Mouse (Mus musculus) midbrain, embryonic 11.5 days (tissue): ENCODE measurements around the gene Fbxl7. TPM values are rescaled to one million over a fixed set of nuclear protein-coding genes. Genes with fewer than 3 reads are reported as not detected.

Experiments used
- ATAC-seq: fragments of 200-750 bp; cut with Nextera tagmentation; 2 replicates; pipeline ENCODE4 v1.8.0; 2017; ENCODE audit warnings: moderate TSS enrichment, moderate library complexity; ENCODE audit not compliant: low FRiP score
- DNase-seq: peaks from one replicate; pipeline ENCODE4 v3.0.0; 2015; ENCODE audit warnings: low spot score; ENCODE audit errors: missing footprints
- H3K27ac ChIP-seq: fragments of 300-500 bp; sonication (generic); 2 replicates; pipeline ENCODE4 v1.5.1; 2014; ENCODE audit warnings: low read depth, low read length
- H3K27me3 ChIP-seq: fragments of 300-500 bp; sonication (generic); 2 replicates; pipeline ENCODE4 v1.6.1; 2014; ENCODE audit warnings: mild to moderate bottlenecking, low read length, moderate library complexity, mixed read lengths; ENCODE audit not compliant: control insufficient read depth, insufficient read depth
- H3K36me3 ChIP-seq: fragments of 300-500 bp; sonication (generic); 2 replicates; pipeline ENCODE4 v1.6.1; 2014; ENCODE audit warnings: mild to moderate bottlenecking, low read length, moderate library complexity, mixed read lengths; ENCODE audit not compliant: control insufficient read depth, insufficient read depth
- H3K4me1 ChIP-seq: fragments of 300-500 bp; sonication (generic); 2 replicates; pipeline ENCODE4 v1.6.1; 2014; ENCODE audit warnings: low read length; ENCODE audit not compliant: control insufficient read depth, insufficient read depth
- H3K4me2 ChIP-seq: fragments of 300-500 bp; sonication (generic); 2 replicates; pipeline ENCODE4 v1.6.1; 2014; ENCODE audit warnings: mild to moderate bottlenecking, moderate library complexity
- H3K4me3 ChIP-seq: fragments of 300-500 bp; sonication (generic); 2 replicates; pipeline ENCODE4 v1.5.1; 2014; ENCODE audit warnings: low read depth, low read length
- H3K9ac ChIP-seq: fragments of 300-500 bp; sonication (generic); 2 replicates; pipeline ENCODE4 v1.6.1; 2014; ENCODE audit warnings: low read length
- H3K9me3 ChIP-seq: fragments of 300-500 bp; sonication (generic); 2 replicates; pipeline ENCODE4 v1.6.1; 2016; ENCODE audit warnings: low read length; ENCODE audit not compliant: control insufficient read depth
- WGBS: fragments of 180-500 bp; shearing (Covaris S2); extraction: QIAGEN DNeasy Blood & Tissue Kit; methylation state at CpG from one replicate; pipeline ENCODE4 v1.1.7; 2014; 5-methylcytosine and 5-hydroxymethylcytosine counted together
- polyA plus RNA-seq: library from polyadenylated mRNA; unstranded; fragments of >200 nt; fragmentation: Nextera tagmentation; extraction: Ambion mirVana; gene quantifications from 2 replicates; pipeline ENCODE4 v1.2.1, GENCODE M21; 2014

The Fbxl7 gene
- polyA plus RNA-seq, 1 experiment from 2014 or later = 12.1 TPM

DNA sequence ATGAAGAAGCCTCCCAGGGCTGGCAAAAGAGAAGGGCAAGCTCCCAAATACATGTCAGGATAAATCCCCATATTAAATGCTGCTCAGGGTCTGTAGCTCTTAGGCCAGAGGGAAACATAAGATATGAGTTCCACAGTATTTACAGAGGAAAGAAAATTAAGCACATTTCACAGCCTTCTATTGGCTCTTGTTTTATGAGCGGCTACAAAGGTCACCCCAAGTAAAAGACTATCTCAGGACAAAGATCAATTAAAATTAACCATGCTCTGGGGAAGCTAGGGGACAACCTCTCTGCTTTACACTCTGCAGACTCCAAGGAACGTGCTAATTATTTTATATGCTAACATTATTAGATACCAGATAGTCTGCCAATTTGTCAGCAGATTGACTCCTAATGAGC, 9.4 kb downstream of the Fbxl7 start:
- 86% methylated on average over 2 of the region's 2 CpGs for WGBS
- no peak for DNase-seq
- Histone ChIP-seq H3K9ac (no peak overlapping the region), H3K36me3 (no peaks in the 10 kb centered on the region), H3K4me1 (no peaks in the 10 kb centered on the region), H3K27ac (no peak overlapping the region), H3K4me2 (no peak overlapping the region), H3K27me3 (no peaks in the 10 kb centered on the region), H3K4me3 (no peak overlapping the region), H3K9me3 (no peaks in the 10 kb centered on the region)
- no peak for ATAC-seq

GRCm38 (mm10) chr15:26880212-26880956, 15.0 kb downstream of the Fbxl7 start:
- DNase-seq = no peak
- H3K36me3 ChIP-seq = no peaks in the 10 kb centered on the region

GRCm38 (mm10) chr15:26875687-26876086, 19.7 kb downstream of the Fbxl7 start:
- ATAC-seq (no peak), DNase-seq (peak; percentile 85)
- Histone ChIP-seq H3K36me3 (no peaks in the 10 kb centered on the region), H3K9me3 (no peaks in the 10 kb centered on the region), H3K4me1 (peaks cover 6% of the 10 kb centered on the region), H3K4me2 (no peak overlapping the region), H3K27me3 (no peaks in the 10 kb centered on the region), H3K27ac (no peak overlapping the region), H3K4me3 (no peak overlapping the region), H3K9ac (no peak overlapping the region)
- WGBS = 64% methylated on average over 4 of the region's 4 CpGs

More at GRCm38 (mm10) chr15:26880212-26880956, 15.0 kb downstream of the Fbxl7 start:
- WGBS = 86% methylated on average over 8 of the region's 8 CpGs
- Histone ChIP-seq H3K4me1 (no peaks in the 10 kb centered on the region), H3K27ac (no peak overlapping the region), H3K27me3 (no peaks in the 10 kb centered on the region), H3K9me3 (no peaks in the 10 kb centered on the region), H3K4me2 (no peak overlapping the region), H3K4me3 (no peak overlapping the region), H3K9ac (no peak overlapping the region)
- no peak for ATAC-seq

DNA sequence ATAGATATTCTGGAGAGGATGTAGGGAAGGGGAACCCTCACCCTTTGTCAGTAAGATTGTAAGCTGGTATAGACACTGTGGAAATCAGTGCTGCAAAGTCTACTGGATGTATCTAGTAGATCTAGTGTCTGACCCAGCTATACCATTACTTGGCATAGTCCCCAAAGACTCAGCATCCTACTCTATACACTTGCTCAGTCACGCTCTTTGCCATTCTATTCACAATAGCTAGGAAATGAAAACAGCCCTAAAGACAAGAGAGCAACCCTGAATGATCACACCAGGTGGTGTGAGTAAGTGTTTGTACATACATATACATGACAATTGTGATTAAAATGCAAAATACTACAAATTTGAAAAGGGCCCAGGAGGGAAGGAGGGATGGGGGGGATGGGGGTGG, 23.1 kb downstream of the Fbxl7 start:
- ATAC-seq = 0 out of 2 replicates have a peak, but pooled peaks have one; percentile 42
- no peak overlapping the region for H3K27ac ChIP-seq

DNA sequence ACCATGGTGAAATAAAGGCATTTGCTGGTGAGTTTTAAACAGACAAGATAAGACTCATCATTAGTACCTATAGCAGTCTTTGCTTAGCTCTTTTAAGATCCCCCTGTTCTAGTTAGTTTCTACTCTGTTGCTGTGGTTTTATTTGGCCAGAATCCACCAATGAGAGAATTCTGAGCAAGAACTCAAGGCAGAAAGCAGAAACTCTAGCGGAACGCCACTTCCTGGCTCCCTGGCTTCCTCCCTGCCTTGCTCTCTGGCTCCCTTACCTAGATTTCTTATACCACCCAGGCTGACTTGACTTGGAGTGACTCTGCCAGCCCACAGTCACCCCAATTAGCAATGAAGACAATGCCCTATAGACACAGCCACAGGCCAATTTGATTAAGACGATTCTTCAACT, 26.2 kb downstream of the Fbxl7 start:
- no peak overlapping the region for H3K9ac ChIP-seq
- no peak overlapping the region for H3K4me2 ChIP-seq
- H3K4me1 ChIP-seq = peaks cover 6% of the 10 kb centered on the region
- DNase-seq (peak; percentile 8), ATAC-seq (no peak)
- no peak overlapping the region for H3K27ac ChIP-seq
- 94% methylated on average over 3 of the region's 3 CpGs for WGBS
- no peaks in the 10 kb centered on the region for H3K36me3 ChIP-seq
- no peaks in the 10 kb centered on the region for H3K9me3 ChIP-seq
- no peaks in the 10 kb centered on the region for H3K27me3 ChIP-seq
- H3K4me3 ChIP-seq = no peak overlapping the region

More for the DNA sequence above, 23.1 kb downstream of the Fbxl7 start:
- Histone ChIP-seq H3K9me3 (no peaks in the 10 kb centered on the region), H3K4me2 (no peak overlapping the region), H3K27me3 (no peaks in the 10 kb centered on the region), H3K4me3 (no peak overlapping the region), H3K4me1 (peaks cover 6% of the 10 kb centered on the region), H3K36me3 (no peaks in the 10 kb centered on the region), H3K9ac (no peak overlapping the region)
- DNase-seq = peak; percentile 73
- 32% methylated on average over 1 of the region's 1 CpGs for WGBS

DNA sequence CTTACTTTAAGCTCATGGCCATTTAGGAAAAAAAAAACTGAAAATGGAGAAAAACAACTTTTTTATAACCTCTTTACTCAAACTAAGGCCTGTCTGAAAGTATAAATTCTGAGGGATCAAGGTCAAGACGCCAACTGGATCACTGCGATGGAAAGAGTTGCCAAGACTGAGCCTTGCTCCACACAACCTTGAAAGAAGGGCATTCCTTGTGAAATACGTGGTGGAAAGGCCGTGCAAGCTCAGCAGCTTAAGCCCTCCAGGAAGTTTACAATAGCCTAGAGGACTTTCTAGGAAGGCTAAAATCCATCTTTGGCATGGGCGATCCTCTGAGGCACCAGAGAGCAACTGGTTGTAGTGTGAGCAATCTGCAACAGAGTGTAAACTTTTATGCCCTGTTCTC, 27.9 kb downstream of the Fbxl7 start:
- Histone ChIP-seq H3K4me3 (no peak overlapping the region), H3K4me2 (no peak overlapping the region), H3K27me3 (no peaks in the 10 kb centered on the region), H3K4me1 (no peaks in the 10 kb centered on the region), H3K9ac (no peak overlapping the region), H3K27ac (no peak overlapping the region), H3K9me3 (no peaks in the 10 kb centered on the region), H3K36me3 (no peaks in the 10 kb centered on the region)
- ATAC-seq (no peak), DNase-seq (peak; percentile 69)
- 82% methylated on average over 5 of the region's 5 CpGs for WGBS

GRCm38 (mm10) chr15:26862173-26862572, 33.2 kb downstream of the Fbxl7 start:
- DNase-seq (peak; percentile 44), ATAC-seq (no peak)
- Histone ChIP-seq H3K27me3 (no peaks in the 10 kb centered on the region), H3K9ac (no peak overlapping the region), H3K4me1 (no peaks in the 10 kb centered on the region), H3K4me3 (no peak overlapping the region), H3K4me2 (no peak overlapping the region), H3K36me3 (no peaks in the 10 kb centered on the region), H3K9me3 (no peaks in the 10 kb centered on the region), H3K27ac (no peak overlapping the region)
- WGBS = 83% methylated on average over 2 of the region's 2 CpGs

DNA sequence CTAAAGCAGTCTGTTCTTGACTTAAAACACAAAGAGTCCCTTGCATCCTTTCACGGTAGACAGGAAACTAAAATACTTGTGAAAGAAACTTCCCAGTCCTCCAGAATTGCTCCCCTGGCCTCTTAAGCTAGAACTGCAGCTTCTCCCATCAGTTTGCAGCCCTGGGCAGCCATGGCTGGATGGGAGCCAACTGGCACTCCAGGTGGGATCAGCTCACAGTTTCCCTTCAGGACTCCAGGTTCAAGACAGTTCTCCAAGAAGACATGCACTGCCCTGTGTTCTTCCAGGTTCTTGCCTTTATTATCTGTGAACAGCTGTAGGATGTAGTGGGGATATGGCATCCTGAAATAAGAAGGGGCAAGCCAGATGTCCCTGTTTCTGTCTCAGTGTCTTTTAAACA, 45.8 kb downstream of the Fbxl7 start:
- H3K27ac ChIP-seq = no peak overlapping the region
- no peak overlapping the region for H3K4me3 ChIP-seq
- H3K9me3 ChIP-seq = no peaks in the 10 kb centered on the region
- no peaks in the 10 kb centered on the region for H3K4me1 ChIP-seq
- H3K27me3 ChIP-seq = no peaks in the 10 kb centered on the region
- H3K4me2 ChIP-seq = no peak overlapping the region
- WGBS = 90% methylated on average over 1 of the region's 1 CpGs
- H3K9ac ChIP-seq = no peak overlapping the region
- DNase-seq (no peak), ATAC-seq (no peak)
- no peaks in the 10 kb centered on the region for H3K36me3 ChIP-seq

GRCm38 (mm10) chr15:26842216-26842615, 53.2 kb downstream of the Fbxl7 start:
- Histone ChIP-seq H3K27me3 (no peaks in the 10 kb centered on the region), H3K9me3 (no peaks in the 10 kb centered on the region), H3K9ac (no peak overlapping the region), H3K27ac (no peak overlapping the region), H3K36me3 (no peaks in the 10 kb centered on the region), H3K4me1 (no peaks in the 10 kb centered on the region), H3K4me3 (no peak overlapping the region), H3K4me2 (no peak overlapping the region)
- WGBS = 93% methylated on average over 6 of the region's 6 CpGs
- no peak for ATAC-seq
- no peak for DNase-seq
